Mouse (Mus musculus) myocyte (in vitro differentiated cells): Measurements from ENCODE around the gene Ctdnep1. TPM values are rescaled to one million over a fixed set of nuclear protein-coding genes. Genes with fewer than 3 reads are reported as not detected.

Experiments
- H3K27me3 ChIP-seq: one replicate; pipeline ENCODE4 v1.6.1; 2011; ENCODE audit not compliant: control insufficient read depth, insufficient read depth, insufficient read length
- H3K36me3 ChIP-seq: one replicate; pipeline ENCODE4 v1.6.1; 2011; ENCODE audit not compliant: control insufficient read depth, insufficient read depth
- H3K4me2 ChIP-seq: one replicate; pipeline ENCODE4 v1.6.1; 2011; ENCODE audit warnings: low read depth, control low read depth
- H3K4me3 ChIP-seq: one replicate; pipeline ENCODE4 v1.5.1; 2011; ENCODE audit warnings: mild to moderate bottlenecking, control low read depth, moderate library complexity
- H3K79me2 ChIP-seq: one replicate; pipeline ENCODE4 v1.6.1; 2011; ENCODE audit not compliant: control insufficient read depth, insufficient read depth
- H3ac ChIP-seq: one replicate; pipeline ENCODE4 v1.6.1; 2011; ENCODE audit not compliant: control insufficient read depth, insufficient read length
- CEBPB ChIP-seq: IDR thresholded peaks from 2 replicates; pipeline ENCODE4 v1.6.1; 2011; ENCODE audit warnings: mild to moderate bottlenecking, moderate library complexity; ENCODE audit not compliant: poor library complexity, insufficient read depth, severe bottlenecking
- E2F4 ChIP-seq: IDR thresholded peaks from one replicate; pipeline ENCODE4 v1.6.1; 2011; ENCODE audit warnings: mild to moderate bottlenecking, control low read depth, moderate library complexity; ENCODE audit not compliant: insufficient read depth
- MAX ChIP-seq: IDR thresholded peaks from one replicate; pipeline ENCODE4 v1.6.1; 2011; ENCODE audit warnings: low read depth, mild to moderate bottlenecking, control low read depth
- MYOD1 ChIP-seq, 3 experiments: IDR thresholded peaks; one replicate each; pipeline ENCODE4 v1.6.1; 2011; ENCODE audit warnings: control low read depth in 2 of 3, low read depth in 2 of 3, mild to moderate bottlenecking in 2 of 3, moderate library complexity in 1 of 3; ENCODE audit not compliant: insufficient read length in 2 of 3, control insufficient read depth in 1 of 3
- MYOG ChIP-seq, 3 experiments: IDR thresholded peaks; one replicate each; pipeline ENCODE4 v1.6.1; 2011; ENCODE audit warnings: control low read depth in 2 of 3, low read depth in 2 of 3, mild to moderate bottlenecking in 2 of 3; ENCODE audit not compliant: insufficient read length in 2 of 3, control insufficient read depth in 1 of 3, insufficient read depth in 1 of 3
- POLR2A ChIP-seq: IDR thresholded peaks from one replicate; pipeline ENCODE4 v1.6.1; 2011; ENCODE audit warnings: low read depth, mild to moderate bottlenecking, control low read depth, moderate library complexity; ENCODE audit not compliant: insufficient read length
- POLR2AphosphoS2 ChIP-seq: IDR thresholded peaks from one replicate; pipeline ENCODE4 v1.6.1; 2011; ENCODE audit warnings: low read depth, control low read depth; ENCODE audit not compliant: insufficient read length
- REST ChIP-seq: IDR thresholded peaks from one replicate; pipeline ENCODE4 v1.6.1; 2011; ENCODE audit warnings: mild to moderate bottlenecking, control low read depth, moderate library complexity; ENCODE audit not compliant: insufficient read depth, insufficient read length
- SRF ChIP-seq: IDR thresholded peaks from one replicate; pipeline ENCODE4 v1.6.1; 2011; ENCODE audit warnings: low read depth; ENCODE audit not compliant: control insufficient read depth, insufficient read length
- TCF12 ChIP-seq: IDR thresholded peaks from one replicate; pipeline ENCODE4 v1.6.1; 2011; ENCODE audit warnings: mild to moderate bottlenecking, control low read depth; ENCODE audit not compliant: poor library complexity, insufficient read depth, severe bottlenecking
- TCF3 ChIP-seq: IDR thresholded peaks from one replicate; pipeline ENCODE4 v1.6.1; 2011; ENCODE audit warnings: low read depth, control low read depth; ENCODE audit not compliant: insufficient read length
- USF1 ChIP-seq: IDR thresholded peaks from one replicate; pipeline ENCODE4 v1.6.1; 2011; ENCODE audit warnings: low read depth, mild to moderate bottlenecking, control low read depth, moderate library complexity
- polyA plus RNA-seq: library from polyadenylated mRNA; unstranded; fragments of >200 nt; fragmentation: generic; extraction: Trizol; gene quantifications from one replicate; pipeline ENCODE4 v1.2.1, GENCODE M21; 2012; ENCODE audit warnings: missing spikeins

The Ctdnep1 gene
- polyA plus RNA-seq, 1 experiment = 146 TPM

DNA sequence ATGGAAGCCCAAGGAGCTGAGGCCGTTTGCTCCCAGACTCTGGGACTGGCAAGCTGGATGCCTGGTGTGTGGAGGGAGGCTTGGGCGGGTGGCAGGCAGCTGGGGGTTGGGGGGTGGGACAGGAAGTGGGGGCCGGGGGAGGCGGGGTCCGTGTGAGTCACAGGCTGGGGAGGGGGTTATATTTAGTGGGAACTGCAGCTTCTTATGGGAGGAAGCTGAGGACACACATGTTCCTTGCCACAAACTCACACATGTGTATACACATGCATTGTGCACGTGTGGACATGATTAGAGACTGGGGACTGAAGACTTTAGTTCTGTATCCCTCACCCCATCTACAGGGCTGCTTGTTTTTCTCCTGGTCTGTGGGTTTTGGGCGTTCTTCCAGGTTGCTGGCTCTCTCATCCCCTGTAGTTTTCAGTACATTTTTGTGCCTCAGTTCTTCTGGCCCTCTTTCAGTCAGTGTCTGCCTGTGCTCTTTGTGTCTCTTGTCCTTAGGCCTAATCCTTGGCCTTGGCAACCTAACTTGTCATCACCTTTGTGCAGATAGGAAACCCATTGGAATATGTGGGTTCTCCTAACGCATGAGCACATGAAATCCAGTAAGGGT lies 39.2 kb downstream of the Ctdnep1 start:
- TF ChIP-seq CEBPB (no peak), MYOG (IDR thresholded peaks at IDR 0.05; ENCODE audit: control insufficient read depth in 1 of 3, insufficient read depth in 1 of 3, insufficient read length in 2 of 3, low read depth in 2 of 3) (no peak), E2F4 (no peak), MAX (no peak), POLR2AphosphoS2 (peak; percentile 49), POLR2A (peak; percentile 36), MYOD1 (IDR thresholded peaks at IDR 0.05; ENCODE audit: control insufficient read depth in 1 of 3, insufficient read length in 2 of 3, low read depth in 2 of 3) (no peak)
- H3K4me2 ChIP-seq = peak overlapping the region; percentile 92
- peaks cover 35% of the 10 kb centered on the region for H3K79me2 ChIP-seq
- no peaks in the 10 kb centered on the region for H3K36me3 ChIP-seq
- H3K4me3 ChIP-seq = peak overlapping the region; percentile 43
- no peak overlapping the region for H3ac ChIP-seq
- no peaks in the 10 kb centered on the region for H3K27me3 ChIP-seq

DNA sequence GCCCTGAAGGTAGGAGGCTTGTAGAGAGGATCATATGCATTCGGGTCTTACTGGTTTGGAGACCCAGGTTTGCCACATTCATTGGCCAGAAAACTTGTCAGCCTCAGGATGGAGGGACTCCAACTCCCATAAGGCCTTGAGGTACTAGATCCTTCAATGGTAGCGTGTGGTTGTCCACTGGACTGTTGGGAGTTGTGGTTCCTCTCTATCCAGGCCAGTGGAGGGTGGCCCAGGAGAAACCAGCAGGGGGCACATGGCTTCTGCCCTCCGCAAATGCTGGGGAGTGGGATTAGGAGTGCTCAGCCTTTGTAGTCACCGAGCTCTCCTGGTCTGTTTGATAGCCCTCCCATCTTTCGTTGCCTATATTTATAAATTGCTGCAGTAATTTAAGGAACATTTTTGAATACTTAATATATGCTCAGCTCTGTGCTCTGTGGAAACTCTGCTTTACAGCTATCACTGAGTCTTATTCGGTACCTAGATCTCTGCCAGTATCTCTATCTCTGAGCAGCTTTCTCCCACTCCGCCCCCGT lies 39.8 kb downstream of the Ctdnep1 start:
- Histone ChIP-seq H3K36me3 (no peaks in the 10 kb centered on the region), H3K27me3 (no peaks in the 10 kb centered on the region)
- no peak for TF ChIP-seq USF1
- TF ChIP-seq REST = no peak
- no peak for TF ChIP-seq CEBPB
- TF ChIP-seq POLR2A = no peak
- TF ChIP-seq E2F4 = no peak
- TF ChIP-seq MAX = no peak
- no peak for TF ChIP-seq MYOG (IDR thresholded peaks at IDR 0.05; ENCODE audit: control insufficient read depth in 1 of 3, insufficient read depth in 1 of 3, insufficient read length in 2 of 3, low read depth in 2 of 3)
- no peak for TF ChIP-seq SRF
- no peak for TF ChIP-seq TCF12
- TF ChIP-seq POLR2AphosphoS2 = no peak
- no peak for TF ChIP-seq TCF3
- TF ChIP-seq MYOD1 (IDR thresholded peaks at IDR 0.05; ENCODE audit: control insufficient read depth in 1 of 3, insufficient read length in 2 of 3, low read depth in 2 of 3) = no peak

DNA sequence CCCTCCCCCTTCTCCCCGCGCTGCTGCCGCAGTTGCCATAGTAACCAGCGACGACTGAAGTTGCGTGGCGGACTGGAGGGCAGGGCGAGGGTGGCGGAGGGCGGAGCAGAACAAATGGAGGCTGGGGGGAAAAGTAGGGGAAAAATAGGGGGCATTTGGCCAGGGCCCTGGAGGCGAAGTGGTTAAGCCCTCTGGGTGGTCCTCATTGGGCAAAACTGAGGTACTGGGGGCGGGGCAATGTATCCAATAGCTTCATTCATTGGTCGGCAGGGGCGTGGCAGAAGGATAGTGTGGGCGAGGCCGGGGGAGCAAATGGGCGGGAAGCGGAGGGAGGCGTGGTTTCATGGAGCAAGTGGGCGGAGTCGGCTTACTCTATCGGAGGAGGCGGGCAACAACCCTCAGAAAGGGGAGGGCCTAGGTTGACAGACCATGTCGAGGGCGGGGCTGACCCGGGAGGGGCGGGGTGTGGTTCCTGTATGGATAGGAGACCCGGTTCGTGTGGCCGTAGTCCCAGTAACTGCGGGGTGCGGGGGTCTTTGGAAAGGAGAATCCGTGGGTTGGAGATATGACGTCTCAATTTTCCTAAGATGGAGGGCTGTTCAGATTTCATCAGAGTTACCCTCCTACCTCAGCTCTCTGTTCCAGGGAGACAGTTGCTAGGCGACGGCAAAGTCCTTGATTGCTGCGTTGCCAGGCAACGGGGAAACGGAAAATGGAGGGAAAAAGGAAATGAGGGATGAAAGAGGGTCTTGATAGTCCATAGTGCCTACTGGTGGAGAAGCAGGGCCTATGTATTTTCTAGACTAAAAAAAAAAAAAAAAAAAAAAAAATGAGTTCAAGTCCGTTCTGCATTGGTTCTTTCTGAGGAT lies 40.5 kb downstream of the Ctdnep1 start:
- TF ChIP-seq E2F4 (peak; percentile 33), USF1 (no peak)
- Histone ChIP-seq H3K4me2 (peak overlapping the region; percentile 92), H3K4me3 (peak overlapping the region; percentile 43), H3K79me2 (peaks cover 39% of the 10 kb centered on the region), H3ac (no peak overlapping the region), H3K36me3 (no peaks in the 10 kb centered on the region), H3K27me3 (no peaks in the 10 kb centered on the region)

More for the DNA sequence above, 39.8 kb downstream of the Ctdnep1 start:
- peak overlapping the region; percentile 92 for H3K4me2 ChIP-seq
- H3ac ChIP-seq = no peak overlapping the region
- H3K4me3 ChIP-seq = peak overlapping the region; percentile 43
- H3K79me2 ChIP-seq = peaks cover 35% of the 10 kb centered on the region

DNA sequence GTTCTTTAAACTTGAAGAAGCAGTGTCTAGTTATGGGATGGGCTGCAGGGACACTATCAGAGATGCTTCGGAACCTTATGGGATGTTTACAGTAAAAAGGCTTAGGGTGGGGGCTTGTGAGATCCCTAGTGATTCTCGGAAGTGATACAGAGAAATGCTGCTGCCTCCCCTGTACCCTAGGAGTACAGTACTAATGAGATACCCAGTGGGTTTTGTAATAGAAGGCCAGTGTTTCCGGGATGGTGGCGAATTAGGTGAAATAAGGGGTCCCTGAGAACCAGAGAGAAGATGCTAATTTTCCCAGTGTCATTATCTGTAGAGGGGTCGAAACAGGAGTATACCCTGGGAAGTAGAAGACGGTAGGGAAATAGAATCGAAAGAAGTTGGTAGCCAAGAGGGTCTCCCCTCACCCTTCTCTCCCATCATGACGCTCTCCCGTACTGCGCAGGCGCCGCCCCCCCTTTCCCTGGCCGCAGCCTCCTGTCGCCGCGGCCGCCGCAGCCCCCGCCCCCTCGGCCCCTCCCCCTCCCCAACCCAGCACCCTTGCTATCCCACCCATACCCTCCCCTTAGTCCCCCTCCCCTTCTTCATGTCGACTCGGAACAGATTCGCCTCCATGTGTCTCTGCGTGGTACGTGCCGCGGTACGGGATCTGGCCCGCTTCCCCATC lies 42.7 kb downstream of the Ctdnep1 start:
- Histone ChIP-seq H3K36me3 (no peaks in the 10 kb centered on the region), H3K4me2 (no peak overlapping the region), H3K79me2 (peaks cover 37% of the 10 kb centered on the region), H3K4me3 (no peak overlapping the region), H3ac (no peak overlapping the region), H3K27me3 (no peaks in the 10 kb centered on the region)
- no peak for TF ChIP-seq MYOG (IDR thresholded peaks at IDR 0.05; ENCODE audit: control insufficient read depth in 1 of 3, insufficient read depth in 1 of 3, insufficient read length in 2 of 3, low read depth in 2 of 3)
- no peak for TF ChIP-seq CEBPB
- no peak for TF ChIP-seq E2F4
- no peak for TF ChIP-seq SRF
- no peak for TF ChIP-seq USF1
- TF ChIP-seq TCF12 = no peak
- TF ChIP-seq TCF3 = no peak
- no peak for TF ChIP-seq POLR2A
- no peak for TF ChIP-seq MYOD1 (IDR thresholded peaks at IDR 0.05; ENCODE audit: control insufficient read depth in 1 of 3, insufficient read length in 2 of 3, low read depth in 2 of 3)
- no peak for TF ChIP-seq POLR2AphosphoS2
- no peak for TF ChIP-seq REST
- no peak for TF ChIP-seq MAX
